Mouse (Mus musculus) liver, postnatal 0 days (tissue): Measurements from ENCODE around the gene Htr3b. TPM values are rescaled to one million over a fixed set of nuclear protein-coding genes. Genes with fewer than 3 reads are reported as not detected.

Source experiments
- ATAC-seq: fragments of 200-750 bp; cut with Nextera tagmentation; 2 replicates; pipeline ENCODE4 v1.8.0; 2017; ENCODE audit warnings: mild to moderate bottlenecking, moderate library complexity
- DNase-seq: peaks from one replicate; pipeline ENCODE4 v3.0.0-alpha.2; 2016
- H3K27ac ChIP-seq: fragments of 300-500 bp; sonication (generic); 2 replicates; pipeline ENCODE4 v1.5.1; 2014; ENCODE audit warnings: antibody characterized with exemption, moderate library complexity, mild to moderate bottlenecking, low read depth
- H3K27me3 ChIP-seq: fragments of 300-500 bp; sonication (generic); 2 replicates; pipeline ENCODE4 v1.6.1; 2014; ENCODE audit warnings: low read length, control low read depth, mixed read lengths; ENCODE audit not compliant: insufficient read depth
- H3K36me3 ChIP-seq: fragments of 300-500 bp; sonication (generic); replicated peaks from 2 replicates; pipeline ENCODE4 v1.6.1; 2014; ENCODE audit warnings: mild to moderate bottlenecking, control low read depth, low read length, moderate library complexity, mixed read lengths; ENCODE audit not compliant: insufficient read depth
- H3K4me1 ChIP-seq: fragments of 300-500 bp; sonication (generic); 2 replicates; pipeline ENCODE4 v1.6.1; 2014; ENCODE audit warnings: antibody characterized with exemption, mild to moderate bottlenecking, control low read depth; ENCODE audit not compliant: insufficient read depth
- H3K4me2 ChIP-seq: fragments of 300-500 bp; sonication (generic); 2 replicates; pipeline ENCODE4 v1.6.1; 2014; ENCODE audit warnings: low read depth, mild to moderate bottlenecking, low read length, moderate library complexity, mixed read lengths
- H3K4me3 ChIP-seq: fragments of 300-500 bp; sonication (generic); 2 replicates; pipeline ENCODE4 v1.5.1; 2014; ENCODE audit warnings: low read depth, low read length
- H3K9ac ChIP-seq: fragments of 300-500 bp; sonication (generic); replicated peaks from 2 replicates; pipeline ENCODE4 v1.6.1; 2014; ENCODE audit warnings: mild to moderate bottlenecking, moderate library complexity
- H3K9me3 ChIP-seq: fragments of 300-500 bp; sonication (generic); 2 replicates; pipeline ENCODE4 v1.6.1; 2016; ENCODE audit warnings: mild to moderate bottlenecking, control low read depth, low read length, mixed read lengths
- CTCF ChIP-seq: sonication (generic); IDR thresholded peaks from 2 replicates; pipeline ENCODE4 v1.5.1; 2016; ENCODE audit warnings: antibody characterized with exemption, low read depth
- EP300 ChIP-seq: IDR thresholded peaks from 2 replicates; pipeline ENCODE4 v1.6.1; 2016; ENCODE audit warnings: antibody characterized with exemption, low read depth, mild to moderate bottlenecking
- WGBS: fragments of 180-500 bp; shearing (Covaris S2); extraction: QIAGEN DNeasy Blood & Tissue Kit; methylation state at CpG from one replicate; pipeline ENCODE4 v1.1.7; 2014; ENCODE audit not compliant: insufficient replicate concordance; 5-methylcytosine and 5-hydroxymethylcytosine counted together
- polyA plus RNA-seq: library from polyadenylated mRNA; unstranded; fragments of >200 nt; fragmentation: Nextera tagmentation; extraction: Ambion mirVana; gene quantifications from 2 replicates; pipeline ENCODE4 v1.2.1, GENCODE M21; 2015

Gene Htr3b
- polyA plus RNA-seq, result not detected in 2 replicates

- Histone ChIP-seq H3K27me3 (0 out of 2 replicates have a peak, but pooled peaks cover 4% of the 10 kb centered on the region), H3K4me2 (no peak within 1 kb of the TSS), H3K27ac (no peak within 1 kb of the TSS), H3K4me1 (no peaks in the 10 kb centered on the region), H3K9me3 (no peaks in the 10 kb centered on the region), H3K36me3 (no peaks in the 10 kb centered on the region), H3K9ac (no peak within 1 kb of the TSS), H3K4me3 (no peak within 1 kb of the TSS)
- DNase-seq (no peak), ATAC-seq (no peak)
- 45% methylated on average over 7 of the region's 7 CpGs for WGBS
- TF ChIP-seq CTCF, result peak; percentile 57
- no peak for TF ChIP-seq EP300
Measured at GRCm38 (mm10) chr9:48964587-48965040, at the start of gene Htr3b. Htr3b (minus strand) TSS chr9:48964990.

- ATAC-seq, result no peak
- 87% methylated on average over 6 of the region's 6 CpGs for WGBS
Measured at GRCm38 (mm10) chr9:48999256-48999655, 34.5 kb upstream of the Htr3b start.

GRCm38 (mm10) chr9:48995735-48996134 is 30.9 kb upstream of the Htr3b start:
- no peak for TF ChIP-seq EP300
- peak; percentile 39 for TF ChIP-seq CTCF
- H3K9me3 ChIP-seq, result no peaks in the 10 kb centered on the region
- H3K36me3 ChIP-seq, result 0 out of 2 replicates have a peak, but pooled peaks cover 3% of the 10 kb centered on the region
- no peak overlapping the region for H3K4me2 ChIP-seq
- no peak overlapping the region for H3K9ac ChIP-seq
- ATAC-seq (no peak), DNase-seq (no peak)
- no peaks in the 10 kb centered on the region for H3K4me1 ChIP-seq
- H3K4me3 ChIP-seq, result no peak overlapping the region
- WGBS, result 94% methylated on average over 1 of the region's 1 CpGs
- no peak overlapping the region for H3K27ac ChIP-seq
- no peaks in the 10 kb centered on the region for H3K27me3 ChIP-seq

More at GRCm38 (mm10) chr9:48999256-48999655, 34.5 kb upstream of the Htr3b start:
- Histone ChIP-seq H3K9ac (no peak overlapping the region), H3K4me2 (no peak overlapping the region), H3K27ac (no peak overlapping the region), H3K9me3 (no peaks in the 10 kb centered on the region), H3K36me3 (peaks cover 10% of the 10 kb centered on the region), H3K4me1 (no peaks in the 10 kb centered on the region), H3K27me3 (no peaks in the 10 kb centered on the region), H3K4me3 (no peak overlapping the region)
- no peak for DNase-seq
- no peak for TF ChIP-seq EP300
- no peak for TF ChIP-seq CTCF

- H3K36me3 ChIP-seq, result 0 out of 2 replicates have a peak, but pooled peaks cover 3% of the 10 kb centered on the region
- no peak overlapping the region for H3K4me2 ChIP-seq
- no peak overlapping the region for H3K4me3 ChIP-seq
- no peaks in the 10 kb centered on the region for H3K4me1 ChIP-seq
- DNase-seq (no peak), ATAC-seq (no peak)
- no peak overlapping the region for H3K27ac ChIP-seq
- H3K9ac ChIP-seq, result no peak overlapping the region
- 81% methylated on average over 7 of the region's 7 CpGs for WGBS
- H3K27me3 ChIP-seq, result no peaks in the 10 kb centered on the region
- H3K9me3 ChIP-seq, result no peaks in the 10 kb centered on the region
- TF ChIP-seq EP300, result no peak
- TF ChIP-seq CTCF, result no peak
Measured at GRCm38 (mm10) chr9:48994779-48995178, 30.0 kb upstream of the Htr3b start.

GRCm38 (mm10) chr9:48991671-48992070 is 26.9 kb upstream of the Htr3b start:
- Histone ChIP-seq H3K27ac (no peak overlapping the region), H3K27me3 (no peaks in the 10 kb centered on the region), H3K4me1 (peaks cover 10% of the 10 kb centered on the region), H3K4me2 (no peak overlapping the region), H3K9me3 (no peaks in the 10 kb centered on the region), H3K4me3 (no peak overlapping the region), H3K9ac (no peak overlapping the region), H3K36me3 (0 out of 2 replicates have a peak, but pooled peaks cover 3% of the 10 kb centered on the region)
- TF ChIP-seq CTCF, result no peak
- TF ChIP-seq EP300, result no peak
- 75% methylated on average over 5 of the region's 5 CpGs for WGBS
- ATAC-seq, result no peak
- DNase-seq, result no peak

GRCm38 (mm10) chr9:48987201-48988101 is 22.7 kb upstream of the Htr3b start:
- Histone ChIP-seq H3K9me3 (no peaks in the 10 kb centered on the region), H3K9ac (0 out of 2 replicates have a peak overlapping the region, but pooled peaks have one; percentile 2), H3K36me3 (no peaks in the 10 kb centered on the region), H3K4me2 (peak overlapping the region; percentile 91), H3K27ac (no peak overlapping the region), H3K4me3 (no peak overlapping the region), H3K4me1 (peaks cover 26% of the 10 kb centered on the region), H3K27me3 (no peaks in the 10 kb centered on the region)
- 33% methylated on average over 12 of the region's 12 CpGs for WGBS
- no peak for DNase-seq
- TF ChIP-seq EP300 (no peak), CTCF (no peak)
- no peak for ATAC-seq
